Mouse (Mus musculus) forelimb bud, embryonic 11.5 days (tissue): Measurements from ENCODE around the gene Kcnj11.

Experiments used
- DNase-seq: peaks from one replicate; pipeline ENCODE4 v3.0.0-alpha.2; 2012; ENCODE audit warnings: low read depth, low spot score

Gene Kcnj11

DNA sequence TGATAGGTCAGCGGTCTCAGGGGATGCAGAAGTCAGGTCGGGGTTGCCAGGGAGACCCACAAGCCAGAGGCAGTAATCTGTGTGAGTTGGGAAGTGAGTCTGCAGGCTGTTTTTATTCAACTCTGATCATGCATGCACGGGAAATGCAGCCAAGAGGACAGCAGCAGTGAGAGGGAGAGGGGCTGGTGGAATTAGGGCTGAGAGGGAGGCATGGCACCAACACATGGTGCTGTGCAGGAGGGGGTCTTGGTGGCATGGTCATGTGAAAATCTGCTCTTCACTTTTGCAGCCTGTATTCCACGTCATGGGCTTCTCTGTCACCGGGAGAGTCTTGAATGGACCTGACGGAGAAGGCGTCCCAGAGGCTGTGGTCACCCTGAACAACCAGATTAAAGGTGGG, 50.6 kb downstream of the Kcnj11 start:
- no peak for DNase-seq

- no peak for DNase-seq
Observed at GRCm38 (mm10) chr7:46047873-46048562, 52.5 kb downstream of the Kcnj11 start.

DNA sequence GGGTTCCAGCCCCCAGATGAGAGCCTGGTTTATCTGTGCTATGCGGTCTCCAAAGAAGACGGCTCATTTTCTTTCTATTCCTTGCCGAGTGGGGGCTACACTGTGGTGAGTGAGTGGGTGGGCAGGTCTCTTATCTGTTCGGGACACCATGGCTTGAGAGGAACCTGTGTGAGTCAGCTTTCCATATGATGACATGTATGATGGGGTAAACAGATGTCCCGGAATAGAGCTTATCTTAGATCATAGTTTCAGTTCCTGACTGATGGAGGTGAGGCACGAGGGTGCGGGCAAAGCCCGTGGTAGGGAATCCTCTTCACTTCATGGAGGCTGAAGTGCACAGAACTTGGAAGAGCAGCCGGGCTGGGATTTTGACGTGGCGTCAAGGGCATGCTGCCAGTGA, 54.7 kb downstream of the Kcnj11 start:
- no peak for DNase-seq

DNA sequence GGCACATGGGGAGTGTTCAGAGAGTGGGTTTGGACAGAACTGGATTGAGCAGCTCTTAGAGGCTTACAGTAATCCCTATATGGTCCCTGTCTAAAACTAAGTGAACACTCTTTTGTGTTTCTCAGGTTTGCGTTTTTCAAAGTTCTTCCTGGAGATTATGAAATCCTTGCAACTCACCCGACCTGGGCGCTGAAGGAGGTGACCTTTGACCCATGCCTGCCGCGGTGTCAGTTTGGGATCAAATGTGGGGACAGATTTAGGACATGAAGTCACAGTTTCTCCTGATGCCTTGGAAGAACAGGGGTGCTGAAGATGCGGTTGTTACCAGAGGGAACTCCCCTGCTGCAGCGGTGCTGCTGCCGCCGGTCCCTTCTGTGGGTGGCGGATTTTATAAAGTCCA, 56.5 kb downstream of the Kcnj11 start:
- DNase-seq: no peak
